Mouse (Mus musculus) cerebellum, adult 2 months (tissue): ENCODE data around the gene Tkt. TPM values are rescaled to one million over a fixed set of nuclear protein-coding genes. Genes with fewer than 3 reads are reported as not detected.

Source experiments
- DNase-seq, 2 experiments: peaks; one replicate each; pipeline ENCODE4 v3.0.0; 2021
- H3K27ac ChIP-seq: fragments of 200-500 bp; 2 replicates; pipeline ENCODE4 v1.5.1; 2012; ENCODE audit warnings: low read length, control low read depth, inconsistent platforms; ENCODE audit not compliant: insufficient read depth
- H3K27me3 ChIP-seq: fragments of 200-500 bp; 2 replicates; pipeline ENCODE4 v1.6.1; 2012; ENCODE audit warnings: inconsistent platforms, mild to moderate bottlenecking, low read length, moderate library complexity; ENCODE audit not compliant: control insufficient read depth, insufficient read depth
- H3K4me1 ChIP-seq: fragments of 200-500 bp; 2 replicates; pipeline ENCODE4 v1.6.1; 2011; ENCODE audit warnings: low read length; ENCODE audit not compliant: control insufficient read depth, insufficient read depth
- H3K4me3 ChIP-seq: fragments of 200-500 bp; replicated peaks from 2 replicates; pipeline ENCODE3; 2011; ENCODE audit warnings: mild to moderate bottlenecking, low read depth, low read length, control low read depth; ENCODE audit not compliant: insufficient read depth
- CTCF ChIP-seq: fragments of 200-500 bp; IDR thresholded peaks from 2 replicates; pipeline ENCODE4 v1.5.1; 2011; ENCODE audit warnings: low read depth, mild to moderate bottlenecking, control low read depth, low read length, moderate library complexity, borderline replicate concordance; ENCODE audit not compliant: insufficient read depth
- POLR2A ChIP-seq: fragments of 200-500 bp; IDR thresholded peaks from 2 replicates; pipeline ENCODE4 v1.6.1; 2011; ENCODE audit warnings: low read length, control low read depth, borderline replicate concordance; ENCODE audit not compliant: insufficient read depth
- WGBS: fragments of 180-500 bp; shearing (Covaris S2); methylation state at CpG from one replicate; pipeline ENCODE4 v1.1.7; 2018; 5-methylcytosine and 5-hydroxymethylcytosine counted together
- polyA plus RNA-seq: library from polyadenylated mRNA; depleted of rRNA; stranded (reverse); fragments of >200 nt; gene quantifications from 2 replicates; pipeline ENCODE4 v1.2.3, GENCODE M21; 2012

Gene Tkt
- polyA plus RNA-seq, 1 experiment: 183 TPM

GRCm38 (mm10) chr14:30557730-30558129, 9.6 kb downstream of the Tkt start:
- H3K27ac ChIP-seq: no peak overlapping the region
- 50% methylated on average over 9 of the region's 9 CpGs for WGBS
- TF ChIP-seq CTCF (no peak), POLR2A (no peak)
- no peaks in the 10 kb centered on the region for H3K27me3 ChIP-seq
- H3K4me3 ChIP-seq: no peak overlapping the region
- H3K4me1 ChIP-seq: peaks cover 16% of the 10 kb centered on the region
- no peak for DNase-seq

- TF ChIP-seq POLR2A: no peak
- no peak for TF ChIP-seq CTCF
- 20% methylated on average over 17 of the region's 17 CpGs for WGBS
- Histone ChIP-seq H3K27ac (no peak overlapping the region), H3K4me1 (peaks cover 16% of the 10 kb centered on the region), H3K27me3 (no peaks in the 10 kb centered on the region), H3K4me3 (peak overlapping the region; percentile 6)
- DNase-seq: peak; percentile 49 to 57
These were observed 11.2 kb downstream of the Tkt start for GRCm38 (mm10) chr14:30559321-30559850.

- 89% methylated on average over 13 of the region's 13 CpGs for WGBS
- Histone ChIP-seq H3K4me3 (no peak overlapping the region), H3K27ac (no peak overlapping the region), H3K27me3 (no peaks in the 10 kb centered on the region), H3K4me1 (peaks cover 16% of the 10 kb centered on the region)
- TF ChIP-seq POLR2A (no peak), CTCF (no peak)
- no peak for DNase-seq
These were observed 12.7 kb downstream of the Tkt start for GRCm38 (mm10) chr14:30560803-30561389.

GRCm38 (mm10) chr14:30561470-30562187, 13.5 kb downstream of the Tkt start:
- H3K4me3 ChIP-seq: no peak overlapping the region

GRCm38 (mm10) chr14:30562343-30562742, 14.2 kb downstream of the Tkt start:
- no peaks in the 10 kb centered on the region for H3K27me3 ChIP-seq
- no peak overlapping the region for H3K27ac ChIP-seq
- no peak for TF ChIP-seq CTCF
- TF ChIP-seq POLR2A: no peak
- DNase-seq: no peak
- no peak overlapping the region for H3K4me3 ChIP-seq
- peaks cover 16% of the 10 kb centered on the region for H3K4me1 ChIP-seq

More at GRCm38 (mm10) chr14:30561470-30562187, 13.5 kb downstream of the Tkt start:
- WGBS: 65% methylated on average over 14 of the region's 14 CpGs
- DNase-seq: no peak
- Histone ChIP-seq H3K27me3 (no peaks in the 10 kb centered on the region), H3K4me1 (peaks cover 16% of the 10 kb centered on the region), H3K27ac (no peak overlapping the region)
- TF ChIP-seq POLR2A: no peak
- TF ChIP-seq CTCF: no peak

- no peak for TF ChIP-seq CTCF
- TF ChIP-seq POLR2A: no peak
- Histone ChIP-seq H3K4me3 (no peak overlapping the region), H3K4me1 (peaks cover 6% of the 10 kb centered on the region; the same call in 1 of the 2 replicates), H3K27me3 (no peaks in the 10 kb centered on the region), H3K27ac (no peak overlapping the region)
- DNase-seq: no peak
- 65% methylated on average over 2 of the region's 2 CpGs for WGBS
These were observed 16.3 kb downstream of the Tkt start for GRCm38 (mm10) chr14:30564451-30564850.

- TF ChIP-seq POLR2A (no peak), CTCF (no peak)
- no peaks in the 10 kb centered on the region for H3K27me3 ChIP-seq
- H3K27ac ChIP-seq: no peak overlapping the region
- no peak overlapping the region for H3K4me3 ChIP-seq
- 55% methylated on average over 6 of the region's 6 CpGs for WGBS
- no peak for DNase-seq
- no peaks in the 10 kb centered on the region for H3K4me1 ChIP-seq
These were observed 18.2 kb downstream of the Tkt start for GRCm38 (mm10) chr14:30566317-30566716.

- WGBS: 88% methylated on average over 9 of the region's 9 CpGs
- no peak for DNase-seq
- Histone ChIP-seq H3K4me1 (no peaks in the 10 kb centered on the region), H3K27me3 (no peaks in the 10 kb centered on the region), H3K27ac (no peak overlapping the region), H3K4me3 (no peak overlapping the region)
- TF ChIP-seq CTCF (no peak), POLR2A (no peak)
These were observed 19.9 kb downstream of the Tkt start for GRCm38 (mm10) chr14:30568016-30568415.
